Mouse (Mus musculus): ENCODE data around the gene Gadl1. TPM values are rescaled to one million over a fixed set of nuclear protein-coding genes. Genes with fewer than 3 reads are reported as not detected.

Gene Gadl1
- 0.59 and 0.69 TPM in 2 replicates for polyA plus RNA-seq (2012; rRNA removed)
- polyA plus RNA-seq (2014; fragmentation: Nextera tagmentation; extraction: Ambion mirVana) = 0.93 and 1.4 TPM in 2 replicates

DNA sequence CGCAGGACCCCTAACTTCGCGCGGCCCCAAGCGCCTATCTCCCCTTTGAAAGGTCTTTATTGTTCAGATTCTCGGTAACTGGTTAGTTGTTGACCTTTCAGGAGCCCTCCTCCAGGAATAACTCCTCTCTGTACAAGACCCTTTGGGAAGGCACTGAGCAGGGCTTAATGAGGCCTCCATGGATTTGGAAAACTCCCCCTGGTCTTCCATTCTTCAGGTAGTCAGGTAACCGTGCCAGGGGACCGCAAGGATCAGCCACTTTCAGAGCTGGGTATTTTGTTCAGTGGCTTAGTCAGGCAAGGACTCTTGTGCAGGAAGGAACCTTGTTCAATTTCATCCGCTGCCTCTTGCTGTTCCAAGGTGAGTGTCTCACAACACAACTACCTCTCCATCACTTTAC is at the start of gene Gadl1:
TSS of gene Gadl1 (plus strand) at position 301 of the 400 bp plus-strand sequence.
- Histone ChIP-seq H3K27ac (replicated peaks; ENCODE audit: low read depth, low read length) (no peak within 1 kb of the TSS), H3K9me3 (ENCODE audit: control insufficient read depth, low read length) (no peaks in the 10 kb centered on the region), H3K4me2 (replicated peaks; ENCODE audit: low read depth, low read length, severe bottlenecking) (peak within 1 kb of the TSS; percentile 21; the same call in 1 of the 2 replicates), H3K9ac (ENCODE audit: low read depth, low read length, severe bottlenecking) (peak within 1 kb of the TSS; percentile 31; the same call in 1 of the 2 replicates), H3K4me1 (ENCODE audit: control insufficient read depth, insufficient read depth, low read length) (peaks cover 9% of the 10 kb centered on the region), H3K4me3 (replicated peaks; ENCODE audit: low read length) (no peak within 1 kb of the TSS), H3K36me3 (ENCODE audit: control insufficient read depth, insufficient read depth, low read length) (no peaks in the 10 kb centered on the region), H3K27me3 (ENCODE audit: control insufficient read depth, insufficient read depth, low read length) (no peaks in the 10 kb centered on the region)
- ATAC-seq (ENCODE audit: low FRiP score, low read depth) (no peak), DNase-seq (ENCODE audit: low spot score) (no peak)
- WGBS = 65% methylated on average over 9 of the region's 9 CpGs
- TF ChIP-seq POLR2A (IDR thresholded peaks at IDR 0.05; ENCODE audit: borderline replicate concordance, extremely low read depth, insufficient read depth, insufficient read length) = no peak

DNA sequence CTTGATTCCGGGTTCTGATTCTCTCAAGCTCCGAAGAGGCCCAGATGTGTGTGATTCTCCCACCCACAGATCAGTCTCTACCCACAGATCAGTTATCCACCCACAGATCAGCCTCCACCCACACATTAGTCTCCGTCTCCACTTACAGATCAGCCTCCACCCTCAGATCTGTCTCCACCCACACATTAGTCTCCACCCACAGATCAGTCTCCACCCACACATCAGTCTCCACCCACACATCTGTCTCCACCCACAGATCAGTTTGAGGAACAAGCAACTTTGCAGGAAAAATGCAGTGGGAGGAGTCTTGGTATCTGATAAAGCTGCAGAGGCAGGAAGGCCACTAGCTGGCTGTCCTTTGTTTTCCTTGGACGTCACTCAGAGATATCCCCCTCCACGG is 46.5 kb upstream of the Gadl1 start:
- Histone ChIP-seq H3K4me3 (replicated peaks; ENCODE audit: low read length) (no peak overlapping the region), H3K9ac (ENCODE audit: low read depth, low read length, severe bottlenecking) (no peak overlapping the region), H3K27me3 (ENCODE audit: control insufficient read depth, insufficient read depth, low read length) (no peaks in the 10 kb centered on the region), H3K27ac (replicated peaks; ENCODE audit: low read depth, low read length) (no peak overlapping the region), H3K9me3 (ENCODE audit: control insufficient read depth, low read length) (no peaks in the 10 kb centered on the region), H3K4me2 (replicated peaks; ENCODE audit: low read depth, low read length, severe bottlenecking) (no peak overlapping the region), H3K4me1 (ENCODE audit: control insufficient read depth, insufficient read depth, low read length) (no peaks in the 10 kb centered on the region), H3K36me3 (ENCODE audit: control insufficient read depth, insufficient read depth, low read length) (no peaks in the 10 kb centered on the region)
- TF ChIP-seq POLR2A (IDR thresholded peaks at IDR 0.05; ENCODE audit: borderline replicate concordance, extremely low read depth, insufficient read depth, insufficient read length) = no peak
- ATAC-seq (ENCODE audit: low FRiP score, low read depth) (no peak), DNase-seq (ENCODE audit: low spot score) (no peak)
- WGBS = 78% methylated on average over 5 of the region's 5 CpGs

DNA sequence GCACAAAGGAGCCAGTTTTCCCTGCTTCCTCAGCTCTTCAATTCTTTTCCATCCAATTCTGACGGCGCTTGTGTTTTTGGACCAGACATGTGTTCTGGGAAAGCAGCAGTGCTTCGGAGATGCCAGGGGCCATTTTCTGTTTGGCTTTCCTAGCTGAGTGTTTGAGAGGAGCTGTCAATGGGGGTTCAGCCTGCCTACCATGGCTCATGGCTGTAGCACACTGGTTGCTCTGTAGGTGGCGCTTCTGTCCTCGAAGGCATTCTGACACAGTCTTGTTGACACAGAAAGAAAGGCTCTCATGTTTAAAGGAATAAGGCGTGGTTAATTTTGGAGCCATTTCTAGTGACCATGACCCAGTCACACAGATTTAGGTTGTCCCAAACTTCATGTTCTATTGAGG is 45.9 kb upstream of the Gadl1 start:
- Histone ChIP-seq H3K4me1 (ENCODE audit: control insufficient read depth, insufficient read depth, low read length) (no peaks in the 10 kb centered on the region), H3K4me2 (replicated peaks; ENCODE audit: low read depth, low read length, severe bottlenecking) (no peak overlapping the region), H3K4me3 (replicated peaks; ENCODE audit: low read length) (no peak overlapping the region), H3K36me3 (ENCODE audit: control insufficient read depth, insufficient read depth, low read length) (no peaks in the 10 kb centered on the region), H3K9me3 (ENCODE audit: control insufficient read depth, low read length) (no peaks in the 10 kb centered on the region), H3K9ac (ENCODE audit: low read depth, low read length, severe bottlenecking) (no peak overlapping the region), H3K27ac (replicated peaks; ENCODE audit: low read depth, low read length) (no peak overlapping the region), H3K27me3 (ENCODE audit: control insufficient read depth, insufficient read depth, low read length) (no peaks in the 10 kb centered on the region)
- TF ChIP-seq POLR2A (IDR thresholded peaks at IDR 0.05; ENCODE audit: borderline replicate concordance, extremely low read depth, insufficient read depth, insufficient read length) = no peak
- 74% methylated on average over 6 of the region's 6 CpGs for WGBS
- no peak for DNase-seq (ENCODE audit: low spot score)
- ATAC-seq (ENCODE audit: low FRiP score, low read depth) = no peak

DNA sequence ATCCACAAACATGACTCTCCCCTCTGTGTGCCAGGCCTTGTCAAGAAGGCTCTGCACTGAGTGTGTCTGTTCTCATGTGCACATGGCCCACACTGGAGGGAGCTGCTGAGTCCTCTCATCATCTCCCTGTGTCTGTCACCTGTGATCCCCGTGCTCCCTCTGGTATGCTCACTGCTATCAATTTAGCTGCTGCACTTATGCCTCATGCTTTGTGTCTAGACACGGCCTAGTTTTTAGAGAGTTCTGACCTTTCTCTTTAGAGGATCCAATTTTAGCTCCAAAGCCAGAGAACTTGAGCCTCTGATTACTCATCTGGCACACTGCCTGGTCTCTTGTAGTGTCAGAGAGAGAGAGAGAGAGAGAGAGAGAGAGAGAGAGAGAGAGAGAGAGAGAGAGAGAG is 42.0 kb upstream of the Gadl1 start:
- Histone ChIP-seq H3K27me3 (ENCODE audit: control insufficient read depth, insufficient read depth, low read length) (no peaks in the 10 kb centered on the region), H3K4me1 (ENCODE audit: control insufficient read depth, insufficient read depth, low read length) (no peaks in the 10 kb centered on the region), H3K9me3 (ENCODE audit: control insufficient read depth, low read length) (no peaks in the 10 kb centered on the region; the same call in 1 of the 2 replicates), H3K4me3 (replicated peaks; ENCODE audit: low read length) (no peak overlapping the region), H3K36me3 (ENCODE audit: control insufficient read depth, insufficient read depth, low read length) (no peaks in the 10 kb centered on the region), H3K27ac (replicated peaks; ENCODE audit: low read depth, low read length) (no peak overlapping the region), H3K9ac (ENCODE audit: low read depth, low read length, severe bottlenecking) (no peak overlapping the region), H3K4me2 (replicated peaks; ENCODE audit: low read depth, low read length, severe bottlenecking) (no peak overlapping the region)
- no peak for TF ChIP-seq POLR2A (IDR thresholded peaks at IDR 0.05; ENCODE audit: borderline replicate concordance, extremely low read depth, insufficient read depth, insufficient read length)
- peak; percentile 72 for DNase-seq (ENCODE audit: low spot score)
- no peak for ATAC-seq (ENCODE audit: low FRiP score, low read depth)
- 55% methylated on average over 2 of the region's 2 CpGs for whole genome bisulfite sequencing

DNA sequence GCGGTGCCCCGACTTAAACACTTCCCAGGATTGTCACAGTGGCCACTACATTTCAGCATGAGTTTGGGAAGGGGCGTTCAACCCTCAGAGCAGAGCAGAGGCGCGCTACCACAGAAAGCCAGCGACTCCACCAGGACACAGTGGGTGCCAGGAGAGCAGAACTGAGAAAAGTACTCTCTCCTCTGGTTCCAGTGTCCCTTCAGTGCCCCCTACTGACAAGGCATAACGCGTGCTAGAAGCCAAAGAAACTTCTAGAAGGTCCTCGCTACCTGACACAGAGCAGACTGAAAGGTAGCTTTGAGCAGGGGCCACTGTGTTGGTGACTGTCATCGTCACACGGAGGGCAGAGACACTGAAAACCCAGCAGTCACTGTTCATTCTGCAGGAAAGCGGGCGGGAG is 39.1 kb upstream of the Gadl1 start:
- Histone ChIP-seq H3K27ac (replicated peaks; ENCODE audit: low read depth, low read length) (no peak overlapping the region), H3K4me3 (replicated peaks; ENCODE audit: low read length) (no peak overlapping the region), H3K27me3 (ENCODE audit: control insufficient read depth, insufficient read depth, low read length) (no peaks in the 10 kb centered on the region), H3K4me1 (ENCODE audit: control insufficient read depth, insufficient read depth, low read length) (no peaks in the 10 kb centered on the region), H3K9me3 (ENCODE audit: control insufficient read depth, low read length) (no peaks in the 10 kb centered on the region; the same call in 1 of the 2 replicates), H3K36me3 (ENCODE audit: control insufficient read depth, insufficient read depth, low read length) (no peaks in the 10 kb centered on the region), H3K9ac (ENCODE audit: low read depth, low read length, severe bottlenecking) (no peak overlapping the region), H3K4me2 (replicated peaks; ENCODE audit: low read depth, low read length, severe bottlenecking) (no peak overlapping the region)
- WGBS = 88% methylated on average over 13 of the region's 13 CpGs
- ATAC-seq (ENCODE audit: low FRiP score, low read depth) (no peak), DNase-seq (ENCODE audit: low spot score) (no peak)
- no peak for TF ChIP-seq POLR2A (IDR thresholded peaks at IDR 0.05; ENCODE audit: borderline replicate concordance, extremely low read depth, insufficient read depth, insufficient read length)

DNA sequence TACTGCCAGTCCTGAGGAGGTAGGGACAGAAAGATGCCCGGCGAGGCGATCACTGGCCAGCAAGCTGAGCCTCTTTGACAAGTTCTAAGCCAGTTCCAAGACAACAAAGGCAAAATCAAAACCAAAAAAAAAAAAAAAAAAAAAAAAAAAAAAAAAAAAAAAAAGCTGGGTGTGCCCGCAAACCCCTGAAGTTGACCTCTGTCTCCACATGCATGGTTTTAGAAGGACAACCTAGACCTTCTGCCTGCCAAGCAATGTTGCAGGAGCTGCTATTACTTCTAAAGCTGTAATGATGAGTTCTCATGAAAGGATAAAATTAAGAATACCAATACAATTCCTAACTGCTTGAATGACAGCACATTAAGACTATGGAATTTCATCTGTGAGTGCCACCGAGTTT is 38.6 kb upstream of the Gadl1 start:
- no peak for DNase-seq (ENCODE audit: low spot score)
- no peaks in the 10 kb centered on the region for H3K27me3 ChIP-seq (ENCODE audit: control insufficient read depth, insufficient read depth, low read length)
- WGBS = 89% methylated on average over 5 of the region's 5 CpGs
- no peak overlapping the region for H3K27ac ChIP-seq (replicated peaks; ENCODE audit: low read depth, low read length)
- no peaks in the 10 kb centered on the region; the same call in 1 of the 2 replicates for H3K9me3 ChIP-seq (ENCODE audit: control insufficient read depth, low read length)
- TF ChIP-seq POLR2A (IDR thresholded peaks at IDR 0.05; ENCODE audit: borderline replicate concordance, extremely low read depth, insufficient read depth, insufficient read length) = no peak
- no peaks in the 10 kb centered on the region for H3K4me1 ChIP-seq (ENCODE audit: control insufficient read depth, insufficient read depth, low read length)
- no peak overlapping the region for H3K4me2 ChIP-seq (replicated peaks; ENCODE audit: low read depth, low read length, severe bottlenecking)
- ATAC-seq (ENCODE audit: low FRiP score, low read depth) = no peak
- no peak overlapping the region for H3K4me3 ChIP-seq (replicated peaks; ENCODE audit: low read length)
- H3K9ac ChIP-seq (ENCODE audit: low read depth, low read length, severe bottlenecking) = no peak overlapping the region
- H3K36me3 ChIP-seq (ENCODE audit: control insufficient read depth, insufficient read depth, low read length) = no peaks in the 10 kb centered on the region

Measured in limb, embryonic 14.5 days (tissue).